Mouse (Mus musculus): Measurements from ENCODE around the gene Hnrnpa3. TPM values are rescaled to one million over a fixed set of nuclear protein-coding genes. Genes with fewer than 3 reads are reported as not detected.
"Not testable (repeated sequence)": the region's sequence is repeated elsewhere in the genome, so short reads cannot be mapped to it uniquely, and the experiment has no call there.

The Hnrnpa3 gene
- polyA plus RNA-seq, 1 experiment from 2014 or later = 292 TPM

DNA sequence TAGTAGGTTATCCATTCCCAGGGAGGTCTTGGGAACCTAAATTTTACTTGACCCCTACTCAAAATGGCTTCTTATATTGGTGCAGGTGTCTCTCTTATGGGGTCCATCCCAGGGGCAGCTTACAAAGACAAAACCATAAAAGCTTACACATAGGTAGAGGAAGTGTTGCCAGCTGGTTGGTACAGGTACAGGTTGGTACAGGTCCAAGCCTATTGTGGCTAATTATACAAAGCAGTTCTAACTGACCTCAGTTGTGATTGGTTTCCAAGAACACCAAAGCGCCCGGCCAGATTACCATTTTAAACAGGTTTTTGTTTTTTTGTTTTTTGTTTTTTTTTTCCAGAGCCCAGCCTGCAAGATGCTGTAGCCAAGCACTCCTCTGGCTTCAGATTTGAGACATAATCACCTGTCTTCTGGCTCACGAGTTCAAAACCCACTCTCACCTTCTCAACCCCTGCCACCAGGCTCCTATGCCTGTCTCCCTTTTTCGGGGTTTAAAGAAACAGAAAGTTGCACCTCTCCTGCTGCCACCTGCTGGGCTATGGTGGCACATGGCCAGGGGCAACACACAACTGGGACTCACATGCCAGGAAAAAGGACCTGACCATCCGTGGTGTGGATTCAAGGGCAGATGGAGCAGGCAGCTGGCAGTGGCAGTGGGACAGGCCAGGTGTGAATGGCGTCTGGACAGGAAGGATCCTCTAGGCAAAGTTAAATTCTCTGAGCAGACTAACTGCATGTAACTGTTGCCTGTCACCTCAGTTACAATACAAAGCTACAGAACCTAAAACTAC, 22.6 kb upstream of the Hnrnpa3 start:
- peak; percentile 72 for DNase-seq (ENCODE audit: low spot score)

DNA sequence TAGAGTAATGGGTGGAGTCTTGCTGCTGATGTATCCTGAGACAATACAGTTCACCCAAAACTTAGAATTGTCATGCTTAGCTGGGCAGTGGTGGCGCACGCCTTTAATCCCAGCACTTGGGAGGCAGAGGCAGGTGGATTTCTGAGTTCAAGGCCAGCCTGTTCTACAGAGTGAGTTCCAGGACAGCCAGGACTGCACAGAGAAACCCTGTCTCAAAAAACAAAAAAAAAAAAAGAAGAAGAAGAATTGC, 22.1 kb upstream of the Hnrnpa3 start:
- DNase-seq (ENCODE audit: low spot score) = not testable (repeated sequence)

DNA sequence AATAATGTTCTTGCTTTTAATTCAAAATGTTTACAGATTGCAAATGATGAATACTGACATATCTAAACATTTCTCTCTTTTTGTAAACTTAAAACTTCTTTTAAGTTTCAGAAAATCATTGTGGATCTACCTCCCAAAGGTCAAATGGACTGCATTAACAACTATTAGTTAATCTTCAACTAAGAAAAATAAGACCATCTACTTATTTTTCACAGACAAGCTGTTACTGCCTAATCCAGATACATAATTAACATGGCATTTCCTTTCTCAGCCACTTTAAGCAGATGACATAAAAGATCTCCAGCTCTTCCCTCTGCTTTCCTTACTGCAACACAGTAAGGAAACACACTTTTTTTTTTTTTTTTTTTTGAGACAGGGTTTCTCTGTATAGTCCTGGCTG, 21.7 kb upstream of the Hnrnpa3 start:
- DNase-seq (ENCODE audit: low spot score) = no peak

DNA sequence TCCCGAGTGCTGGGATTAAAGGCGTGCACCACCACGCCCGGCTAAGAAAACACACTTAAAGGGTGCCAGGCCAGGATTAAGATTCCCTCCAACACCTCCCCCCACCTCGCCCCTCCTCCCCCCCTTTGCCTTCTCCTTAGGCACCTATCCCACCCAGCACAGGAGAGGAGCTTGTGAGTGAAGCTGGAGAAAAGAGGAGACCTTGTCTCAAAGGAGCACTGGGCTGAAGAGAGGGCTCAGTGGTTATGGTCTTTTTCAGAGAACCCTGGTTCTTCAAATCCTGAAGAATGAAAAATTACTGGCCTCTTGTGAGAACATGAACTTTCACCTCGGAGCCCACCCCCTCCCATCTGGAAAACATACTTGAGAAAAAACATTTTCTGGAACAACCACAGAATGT, 21.2 kb upstream of the Hnrnpa3 start:
- not testable (repeated sequence) for DNase-seq (ENCODE audit: low spot score)

DNA sequence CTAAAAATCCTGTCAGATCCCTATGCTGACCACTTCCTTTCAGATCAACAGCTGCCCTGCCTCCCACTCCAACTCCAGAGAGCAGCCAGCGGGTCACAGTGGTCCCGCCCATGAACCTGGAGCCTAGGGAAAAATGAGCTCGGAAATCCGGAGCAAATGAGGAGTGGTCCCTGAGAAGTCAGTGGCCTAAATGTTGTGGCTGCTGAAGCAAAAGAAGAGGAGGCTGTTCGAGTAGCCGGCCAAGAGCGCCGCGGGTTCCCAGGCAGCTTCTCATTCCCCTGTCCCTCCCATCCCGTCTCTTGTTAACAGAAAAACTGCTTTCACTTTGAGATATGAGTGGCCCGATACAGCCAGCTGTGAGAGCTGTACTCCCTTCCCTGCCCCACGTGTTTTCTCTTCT, 19.5 kb upstream of the Hnrnpa3 start:
- not testable (repeated sequence) for DNase-seq (ENCODE audit: low spot score)

DNA sequence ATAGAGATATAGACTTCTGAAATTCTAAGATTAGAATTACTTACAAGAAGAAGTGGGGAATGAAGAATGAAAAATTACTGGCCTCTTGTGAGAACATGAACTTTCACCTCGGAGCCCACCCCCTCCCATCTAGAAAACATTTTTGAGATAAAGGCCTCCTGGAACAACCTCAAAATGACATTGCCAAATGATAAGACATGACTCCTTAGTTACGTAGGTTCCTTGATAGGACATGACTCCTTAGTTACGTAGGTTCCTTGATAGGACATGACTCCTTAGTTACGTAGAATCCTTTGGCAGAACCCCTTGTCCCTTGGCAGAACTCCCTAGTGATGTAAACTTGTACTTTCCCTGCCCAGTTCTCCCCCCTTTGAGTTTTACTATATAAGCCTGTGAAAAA, 16.7 kb upstream of the Hnrnpa3 start:
- not testable (repeated sequence) for DNase-seq (ENCODE audit: low spot score)

DNA sequence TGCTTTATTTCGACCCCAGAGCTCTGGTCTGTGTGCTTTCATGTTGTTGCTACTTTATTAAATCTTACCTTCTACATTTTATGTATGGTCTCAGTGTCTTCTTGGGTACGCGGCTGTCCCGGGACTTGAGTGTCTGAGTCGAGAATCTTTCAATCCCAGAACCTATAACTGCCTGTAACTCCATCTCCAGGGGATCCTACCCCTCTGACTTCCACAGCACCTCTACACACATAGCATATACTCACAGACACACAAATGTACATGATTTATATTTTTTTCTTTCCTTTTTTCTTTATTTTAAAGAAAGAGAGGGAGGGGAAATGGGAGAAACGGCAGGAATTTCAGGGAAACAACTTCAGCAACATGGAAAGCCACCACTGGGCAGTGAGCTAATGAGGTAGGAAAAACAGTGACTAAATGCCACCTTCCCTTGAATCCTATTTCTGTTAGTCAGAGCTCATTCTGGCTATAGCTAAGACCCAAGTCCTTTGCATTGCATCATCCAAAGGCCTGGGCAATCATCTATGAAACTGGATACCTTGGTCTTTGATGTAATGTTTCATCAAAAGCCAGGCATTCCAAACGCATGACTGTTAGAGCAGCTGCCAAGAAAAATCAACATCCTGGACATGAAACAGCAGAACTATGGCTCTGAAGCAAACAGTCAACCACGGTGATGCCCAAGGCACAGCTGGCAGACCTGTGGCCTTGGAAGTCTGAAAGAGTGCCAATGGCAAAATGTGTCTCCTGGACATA, 16.1 kb upstream of the Hnrnpa3 start:
- DNase-seq (ENCODE audit: low spot score) = no peak

DNA sequence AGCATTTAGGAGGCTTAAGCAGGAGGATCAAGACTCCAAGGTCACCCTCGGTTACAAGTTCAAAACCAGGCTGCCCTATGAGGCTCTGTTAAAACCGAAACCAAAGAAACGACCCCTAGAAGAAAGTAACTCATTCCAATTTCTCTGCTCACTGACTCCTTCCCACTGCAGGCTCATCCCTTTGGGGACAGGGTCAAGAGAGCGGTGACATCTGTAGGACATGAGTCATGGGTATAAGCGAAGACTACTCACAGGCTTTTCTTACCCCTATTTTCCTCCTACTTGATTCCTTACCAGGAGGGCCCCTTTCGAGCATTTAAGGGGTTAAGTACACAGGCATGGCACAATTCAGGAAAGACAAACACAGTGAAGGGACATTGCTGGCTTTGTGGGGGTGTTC, 15.1 kb upstream of the Hnrnpa3 start:
- DNase-seq (ENCODE audit: low spot score) = no peak

DNA sequence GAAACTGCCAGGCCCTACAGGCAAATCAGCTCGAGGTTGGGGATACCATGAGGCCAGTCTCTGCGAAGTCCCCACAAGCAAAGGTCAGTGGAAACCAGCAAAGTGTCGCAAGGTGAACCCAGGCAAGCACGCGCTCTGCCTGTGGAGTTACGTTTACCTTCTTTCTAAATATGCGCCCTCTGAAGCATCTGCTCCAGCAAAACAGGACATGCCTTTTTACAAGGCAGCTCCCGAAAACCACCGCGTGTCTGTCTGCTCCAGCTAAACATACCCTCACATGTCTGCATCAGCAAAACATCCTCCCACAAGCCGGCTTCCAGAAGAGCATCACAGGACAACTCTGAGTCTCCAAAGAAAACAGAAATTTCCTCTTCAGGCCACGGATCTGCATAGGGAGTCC, 13.8 kb upstream of the Hnrnpa3 start:
- no peak for DNase-seq (ENCODE audit: low spot score)

DNA sequence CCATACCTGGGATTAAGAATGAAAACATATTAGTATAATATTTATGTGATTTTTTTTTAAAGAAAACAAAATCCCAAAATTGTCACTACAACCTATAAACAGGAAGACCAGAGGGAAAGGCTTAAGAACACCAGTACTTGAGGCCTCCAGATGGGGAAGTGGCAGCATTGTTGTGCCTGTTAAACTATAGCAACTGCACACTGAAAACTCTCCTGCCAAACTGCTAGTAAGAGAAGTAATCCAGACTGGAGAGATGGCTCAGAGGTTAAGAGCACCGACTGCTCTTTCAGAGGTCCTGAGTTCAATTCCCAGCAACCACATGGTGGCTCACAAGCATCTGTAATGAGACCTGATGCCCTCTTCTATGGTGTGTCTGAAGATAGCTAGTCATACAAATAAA, 8.6 kb upstream of the Hnrnpa3 start:
- DNase-seq (ENCODE audit: low spot score) = no peak

DNA sequence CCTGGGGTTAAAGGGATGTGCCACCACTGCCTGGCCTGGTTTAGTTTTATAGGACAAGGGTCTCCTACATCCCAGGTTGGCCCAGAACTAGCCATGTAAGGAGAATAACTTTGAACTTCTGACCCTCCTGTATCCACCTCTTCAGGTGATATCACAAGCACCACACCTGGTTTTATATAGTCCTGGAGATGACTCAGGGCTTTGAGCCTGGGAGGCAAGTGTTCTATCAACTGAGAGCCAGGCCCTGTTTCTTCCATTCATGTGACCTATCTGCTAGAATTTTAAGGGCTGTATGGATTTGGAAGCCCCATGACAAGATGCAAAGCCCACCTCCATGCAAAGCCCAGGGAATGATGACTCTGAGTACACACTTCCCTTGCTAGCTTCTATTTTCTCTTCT, 5.9 kb upstream of the Hnrnpa3 start:
- no peak for DNase-seq (ENCODE audit: low spot score)

DNA sequence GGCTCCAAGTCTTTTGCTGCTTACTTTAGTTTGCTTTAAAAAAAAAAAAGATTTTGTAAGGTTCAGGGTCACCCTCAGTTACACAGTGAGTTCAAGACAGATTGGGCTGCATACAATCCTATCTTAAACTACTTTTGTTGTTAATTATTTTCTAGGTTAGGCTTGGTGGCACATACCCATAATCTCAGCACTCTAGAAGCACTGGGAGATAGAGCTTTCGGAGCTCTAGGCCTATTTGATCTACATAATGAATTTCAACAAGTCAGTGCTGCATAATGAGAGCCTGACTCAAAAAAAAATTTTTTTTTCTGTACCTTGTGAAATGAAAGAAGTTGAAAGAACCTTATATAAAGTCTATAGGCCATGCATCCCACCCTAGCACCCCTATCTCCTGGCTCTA, 4.4 kb upstream of the Hnrnpa3 start:
- DNase-seq (ENCODE audit: low spot score) = no peak

DNA sequence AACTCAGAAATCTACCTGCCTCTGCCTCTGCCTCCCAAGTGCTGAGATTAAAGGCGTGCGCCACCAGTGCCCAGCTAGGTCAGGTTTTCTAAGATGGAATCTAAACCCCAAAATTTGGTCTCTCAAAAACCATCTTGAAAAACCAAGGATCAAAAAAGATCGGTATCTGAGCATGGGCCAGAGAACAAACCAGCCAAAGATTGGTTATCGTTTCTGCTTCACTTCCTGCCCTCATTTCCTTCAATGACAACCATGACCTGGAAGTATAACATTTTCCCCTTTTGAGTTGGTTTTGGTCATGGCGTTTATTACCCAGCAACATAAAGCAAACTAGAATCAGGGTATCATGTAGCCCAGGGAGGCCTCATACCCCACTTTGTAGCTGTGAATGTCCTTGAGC, 2.1 kb upstream of the Hnrnpa3 start:
- DNase-seq (ENCODE audit: low spot score) = no peak

DNA sequence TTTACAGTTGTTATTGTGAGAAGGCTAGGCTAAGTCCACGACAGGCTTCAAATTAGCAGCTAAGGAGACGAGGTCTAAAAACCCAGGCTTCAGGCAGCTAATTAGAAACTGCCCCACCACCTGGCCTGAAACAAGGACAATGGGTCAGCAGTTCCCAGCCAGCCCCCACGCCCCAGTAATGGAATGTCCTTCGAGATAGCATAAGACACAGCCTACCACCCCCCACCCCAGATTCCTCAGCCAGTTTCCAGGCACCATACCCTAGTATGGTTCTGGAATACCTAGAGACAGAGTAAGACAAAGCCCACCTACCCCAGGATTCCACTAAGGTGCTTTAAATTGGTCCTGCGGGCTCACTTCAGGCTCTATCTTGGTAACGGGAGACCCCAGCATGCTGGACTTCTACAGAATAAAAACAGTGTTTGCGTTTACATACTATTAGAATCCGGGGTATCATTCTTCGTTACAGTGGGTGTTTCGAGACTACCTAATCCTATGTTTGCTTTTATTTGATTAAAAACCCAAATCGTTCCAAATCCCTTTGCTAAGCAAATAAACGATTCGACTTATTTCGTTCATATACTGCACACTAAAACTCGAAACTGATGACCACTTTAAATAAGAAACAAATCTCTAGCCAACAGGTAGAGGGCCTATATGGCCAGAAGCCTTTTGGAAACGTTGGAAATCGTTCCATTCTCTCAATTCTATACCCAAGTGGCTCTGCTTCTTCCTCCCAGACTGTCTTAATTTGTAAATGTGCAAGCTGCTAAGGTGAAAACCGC, 962 bp upstream of the Hnrnpa3 start:
- no peak for DNase-seq (ENCODE audit: low spot score)

DNA sequence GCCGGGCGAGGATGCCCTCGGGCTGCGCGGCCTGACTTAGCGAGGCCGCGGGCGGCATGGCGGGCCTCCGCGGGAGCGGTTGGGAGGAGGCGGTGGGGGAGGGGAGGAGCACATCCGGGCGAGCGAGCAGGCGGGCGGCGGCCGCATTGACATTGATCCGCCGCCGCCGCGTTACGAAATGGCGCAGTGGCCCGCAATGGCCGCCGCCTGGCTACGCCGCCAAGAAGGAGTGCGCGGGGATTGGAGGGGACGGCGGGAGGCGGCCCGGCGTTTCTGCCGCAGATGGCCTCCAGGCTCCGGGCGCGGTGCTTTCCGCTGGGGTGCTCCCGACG, 534 bp downstream of the Hnrnpa3 start:
- DNase-seq (ENCODE audit: low spot score) = peak; percentile 92

DNA sequence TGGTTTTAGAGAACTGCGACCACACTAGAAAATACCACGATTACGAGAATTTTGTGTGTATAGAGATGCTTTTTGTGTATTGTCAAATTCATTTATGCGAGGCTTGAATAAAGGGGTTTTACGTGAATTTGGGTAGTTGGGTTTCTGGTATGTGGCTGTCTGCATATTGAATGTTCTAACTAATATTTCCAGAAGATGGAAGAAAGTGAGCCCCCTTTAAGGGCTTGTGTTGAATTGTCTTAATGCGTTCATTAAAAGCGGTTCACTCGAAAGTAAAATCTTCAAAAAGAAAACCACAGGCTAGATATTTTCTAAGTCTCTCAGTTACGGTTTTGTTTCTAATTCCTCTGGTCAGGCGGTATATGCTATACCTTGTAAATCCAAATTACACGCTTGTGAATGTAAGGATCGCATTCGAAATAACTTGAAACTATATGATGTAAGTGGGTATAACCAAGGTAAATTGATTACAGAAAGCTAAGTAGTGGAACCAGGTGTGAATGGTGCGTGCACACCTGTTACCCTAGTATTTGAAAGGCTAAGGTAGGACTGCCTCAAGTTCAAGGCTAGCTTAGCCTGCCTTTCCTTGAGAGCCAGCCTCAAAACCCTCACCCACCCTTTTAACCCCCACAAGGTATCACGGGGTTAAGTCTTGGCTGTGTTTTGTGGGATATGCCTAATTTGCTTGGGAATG, 1.3 kb downstream of the Hnrnpa3 start:
- DNase-seq (ENCODE audit: low spot score) = no peak

DNA sequence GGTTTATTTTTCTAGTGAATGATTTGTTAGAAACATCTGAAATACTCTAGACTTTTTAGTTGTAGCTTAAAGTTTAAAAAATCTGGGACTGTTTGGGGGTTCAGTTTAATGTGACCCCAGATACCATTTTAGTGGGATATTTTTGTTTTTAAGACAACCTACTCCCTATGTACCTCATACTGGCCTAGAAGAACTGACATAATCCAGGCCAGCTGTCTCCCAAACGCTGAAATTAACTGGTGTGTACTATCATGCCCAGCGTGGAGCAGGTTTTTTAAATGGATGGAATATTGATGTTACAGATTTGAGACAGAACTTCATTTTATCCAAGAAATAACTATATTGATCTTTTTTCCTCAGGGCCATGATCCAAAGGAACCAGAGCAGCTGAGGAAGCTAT, 2.0 kb downstream of the Hnrnpa3 start:
- no peak for DNase-seq (ENCODE audit: low spot score)

DNA sequence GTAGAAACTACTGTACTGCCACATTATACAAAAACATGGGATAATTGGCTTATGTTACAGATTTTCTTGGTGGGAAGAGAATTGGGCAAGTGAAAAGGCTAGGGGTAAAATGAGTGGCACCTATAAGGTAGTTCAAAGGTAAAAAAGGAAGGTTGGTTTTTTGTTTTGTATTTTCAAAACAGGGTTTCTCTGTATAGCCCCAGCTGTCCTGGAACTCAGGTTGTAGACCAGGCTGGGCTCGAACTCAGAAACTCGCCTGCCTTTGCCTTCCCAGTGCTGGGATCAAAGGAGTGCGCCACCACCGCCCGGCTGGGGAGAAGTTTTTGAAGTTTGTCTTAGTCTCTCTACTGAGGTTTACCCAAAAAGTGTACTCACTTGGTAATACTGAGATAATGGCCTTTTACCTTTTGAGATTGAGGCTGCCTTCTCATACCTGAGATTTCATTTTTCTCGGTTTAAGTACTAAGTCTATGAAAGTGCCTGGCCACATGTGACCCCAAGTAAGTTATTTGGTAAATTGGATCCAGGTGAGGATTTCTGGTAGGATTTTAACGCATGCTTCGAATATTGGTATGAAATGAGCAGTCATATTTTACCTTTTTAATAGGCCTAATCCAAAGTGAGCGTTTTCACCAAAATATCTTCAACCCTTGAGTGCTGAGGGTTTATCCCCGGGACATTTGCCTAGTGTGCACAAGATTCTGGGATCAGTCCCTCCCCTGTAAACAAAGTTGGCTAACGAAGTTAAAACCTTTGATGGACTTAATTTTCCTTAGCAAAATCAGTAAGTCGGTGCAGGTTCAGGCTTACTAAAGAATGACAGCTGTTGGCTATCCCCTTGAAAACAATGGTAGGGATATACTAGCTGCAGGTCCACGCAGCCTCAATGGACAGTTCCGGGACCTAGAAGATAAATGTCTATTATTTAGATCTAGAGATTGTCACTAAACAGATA, 10.7 kb downstream of the Hnrnpa3 start:
- no peak for DNase-seq (ENCODE audit: low spot score)

DNA sequence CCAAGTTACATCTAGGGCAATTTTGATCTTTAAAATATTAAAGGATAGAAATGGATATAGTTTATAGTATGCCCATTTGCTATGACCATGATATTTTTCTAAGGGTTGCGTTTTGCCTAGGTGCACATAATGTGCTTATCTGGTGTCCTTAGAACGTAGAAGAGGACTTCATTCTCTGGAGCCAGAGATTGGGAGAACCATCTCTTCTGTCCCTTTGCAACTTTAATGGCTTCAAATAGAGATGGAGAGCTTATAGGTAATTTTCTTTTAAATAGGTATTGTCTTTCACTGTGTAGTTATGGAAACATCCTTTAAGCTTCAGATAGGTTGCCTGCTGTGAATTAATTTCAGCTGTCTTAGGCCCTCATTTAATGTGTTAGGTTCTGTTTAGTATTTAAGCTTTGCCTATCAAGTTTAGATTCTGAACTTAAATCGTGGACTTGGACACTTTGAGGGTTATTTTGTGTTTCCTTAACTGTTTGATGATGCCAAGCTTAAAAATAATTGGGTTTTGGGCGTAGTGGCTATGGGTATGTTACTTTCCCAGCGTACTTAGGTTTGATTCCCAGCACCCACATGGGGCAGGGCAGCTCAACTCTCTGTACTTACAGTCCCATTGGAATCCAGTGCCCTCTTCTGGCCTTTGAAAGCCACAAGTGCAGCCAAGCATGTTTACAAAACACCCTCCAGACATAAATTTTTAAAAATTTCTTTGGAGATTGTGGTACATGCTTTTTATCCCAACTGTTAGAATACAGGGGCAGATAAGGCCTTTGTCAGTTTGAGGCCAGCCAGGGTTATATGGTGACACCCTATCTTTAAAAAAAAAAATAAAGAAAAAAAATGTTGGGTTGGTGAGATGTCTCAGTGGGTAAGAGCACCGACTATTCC, 11.6 kb downstream of the Hnrnpa3 start:
- no peak for DNase-seq (ENCODE audit: low spot score)

DNA sequence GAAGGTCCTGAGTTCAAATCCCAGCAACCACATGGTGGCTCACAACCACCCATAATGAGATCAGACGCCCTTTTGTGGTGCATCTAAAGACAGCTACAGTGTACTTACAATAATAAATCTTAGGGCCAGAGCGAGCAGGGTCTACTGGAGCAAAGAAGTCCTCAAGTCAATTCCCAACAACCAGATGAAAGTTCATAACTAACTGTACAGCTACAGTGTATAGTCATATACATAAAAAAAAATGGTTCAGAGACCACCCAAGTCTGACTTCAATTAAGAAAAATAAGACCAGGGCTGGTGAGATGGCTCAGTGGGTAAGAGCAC, 12.2 kb downstream of the Hnrnpa3 start:
- DNase-seq (ENCODE audit: low spot score) = no peak

Measured in thymus, postnatal 0 days (tissue).